Mouse (Mus musculus) 3T3-L1 (cell line): Measurements from ENCODE around the gene Cul4a.
A peak's percentile ranks its signal among the peaks of the same experiment; 100 is the strongest.

Source experiments
- DNase-seq: peaks from one replicate; pipeline ENCODE4 v3.0.0-alpha.2; 2015; ENCODE audit warnings: low read depth, low spot score

Cul4a gene

DNA sequence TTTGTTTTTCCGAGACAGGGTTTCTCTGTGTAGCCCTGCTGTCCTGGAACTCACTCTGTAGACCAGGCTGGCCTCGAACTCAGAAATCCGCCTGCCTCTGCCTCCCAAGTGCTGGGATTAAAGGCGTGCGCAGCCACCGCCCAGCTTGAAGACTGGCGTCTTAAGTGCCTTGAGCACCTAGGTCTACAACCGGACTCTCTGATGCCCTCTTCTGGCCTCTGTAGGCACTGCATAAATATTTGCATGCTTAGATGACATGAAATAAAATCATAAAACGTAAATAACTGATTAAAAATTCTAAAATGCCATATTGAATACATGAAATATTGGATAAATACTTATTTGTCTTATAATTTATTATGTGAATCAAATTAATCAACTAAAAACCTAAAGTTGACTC is 26.8 kb downstream of the Cul4a start:
- peak; percentile 88 for DNase-seq

DNA sequence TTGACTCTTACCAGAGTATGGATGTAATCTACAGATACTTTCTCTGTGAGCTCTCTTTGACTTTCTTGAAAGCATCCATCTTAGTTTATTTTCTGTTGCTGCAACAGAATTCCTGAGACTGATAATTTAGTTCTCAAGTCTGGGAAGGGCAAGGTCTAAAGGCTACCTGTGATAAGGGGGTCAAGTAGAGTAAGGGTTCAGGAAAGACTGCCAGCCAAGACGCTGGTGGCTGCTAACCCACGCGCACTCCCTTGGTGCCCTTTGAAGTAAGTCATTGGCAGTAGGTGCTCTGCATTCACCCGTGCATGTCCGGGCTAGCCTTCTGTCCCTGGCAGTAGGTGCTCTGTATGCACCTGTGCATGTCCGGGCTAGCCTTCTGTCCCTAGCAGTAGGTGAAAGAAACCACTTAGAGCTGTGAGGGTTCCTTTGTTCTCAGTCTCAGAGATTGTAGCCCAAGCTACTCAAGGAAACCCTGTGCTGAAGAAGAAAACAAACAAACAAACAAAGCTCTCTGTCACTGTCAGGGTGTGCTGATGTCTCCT is 34.3 kb downstream of the Cul4a start:
- no peak for DNase-seq

DNA sequence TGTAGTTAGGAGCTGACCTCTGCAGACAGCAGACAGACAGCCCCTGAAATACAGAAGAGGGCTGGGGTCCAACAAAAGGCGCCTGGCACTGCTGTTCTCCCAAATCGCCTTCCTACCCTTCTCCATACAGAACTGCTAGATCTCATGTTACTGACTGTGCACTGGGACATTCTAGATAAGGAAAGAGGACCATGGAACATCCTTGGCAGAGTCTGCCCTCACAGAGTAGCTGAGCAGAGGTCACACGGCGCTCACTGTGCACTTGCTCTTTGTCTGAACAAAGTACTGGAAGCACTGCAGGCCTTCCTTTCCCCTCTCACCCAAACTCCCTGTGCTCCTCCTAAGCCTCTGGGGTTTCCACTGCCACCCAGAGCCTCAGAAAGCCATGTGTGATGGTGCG is 36.3 kb downstream of the Cul4a start:
- no peak for DNase-seq

DNA sequence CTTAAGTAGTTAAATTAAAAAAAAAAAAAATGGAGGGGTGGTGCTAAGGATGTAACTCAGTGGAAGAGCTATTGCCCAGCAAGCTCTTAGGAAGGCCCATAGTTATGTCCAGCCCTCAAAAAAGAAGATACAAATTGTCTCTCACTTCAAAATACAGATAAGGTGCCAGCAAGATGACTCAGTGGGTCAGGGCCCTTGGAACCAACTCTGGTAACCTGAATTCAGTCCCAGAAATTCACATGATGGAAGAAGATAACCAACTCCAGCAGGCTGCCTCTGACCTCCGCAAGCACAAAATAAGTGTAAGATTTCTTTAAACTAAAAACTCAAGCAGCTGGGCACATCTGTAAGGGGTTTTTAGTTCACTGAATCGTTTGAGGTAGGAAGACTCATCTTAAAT is 43.1 kb downstream of the Cul4a start:
- DNase-seq, result peak; percentile 51

DNA sequence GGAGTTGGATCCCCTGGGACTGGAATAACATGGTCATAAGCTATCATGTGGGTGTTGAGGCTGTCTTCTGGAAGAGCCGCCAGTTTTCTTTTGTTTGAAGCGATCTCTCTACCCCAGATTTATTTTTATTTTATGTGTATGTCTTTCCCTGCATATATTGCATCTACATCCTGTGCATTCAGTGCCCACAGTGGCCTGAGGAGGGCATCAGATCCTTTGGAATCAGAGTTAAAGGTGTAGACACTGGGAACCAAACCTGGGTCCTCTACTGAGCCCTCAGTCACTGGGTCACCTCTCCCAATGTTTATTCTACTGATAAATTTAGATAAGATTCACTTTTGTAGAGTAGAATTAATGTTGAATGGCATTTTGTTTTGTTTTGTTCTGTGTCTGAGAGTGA is 43.9 kb downstream of the Cul4a start:
- DNase-seq, result peak; percentile 29

DNA sequence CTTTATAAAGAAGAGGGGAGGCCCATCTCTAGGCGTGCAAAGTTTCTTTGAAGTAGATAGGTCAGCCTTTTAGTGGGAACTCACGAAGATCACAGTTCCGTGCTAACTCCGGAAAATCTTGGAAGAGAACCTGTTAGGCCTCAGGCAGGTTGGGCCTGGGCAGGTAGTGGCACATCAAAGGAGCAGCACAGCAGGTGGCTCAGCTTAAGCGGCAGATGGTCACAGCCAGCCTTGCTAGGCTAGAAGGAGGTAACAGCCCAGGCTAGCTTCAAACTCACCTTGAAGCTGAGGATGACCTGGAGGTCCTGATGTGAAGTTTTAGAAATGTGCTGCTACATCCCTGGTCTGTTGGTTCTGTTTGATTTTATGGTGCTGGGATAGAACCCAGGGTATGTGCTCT is 44.4 kb downstream of the Cul4a start:
- DNase-seq, result no peak

DNA sequence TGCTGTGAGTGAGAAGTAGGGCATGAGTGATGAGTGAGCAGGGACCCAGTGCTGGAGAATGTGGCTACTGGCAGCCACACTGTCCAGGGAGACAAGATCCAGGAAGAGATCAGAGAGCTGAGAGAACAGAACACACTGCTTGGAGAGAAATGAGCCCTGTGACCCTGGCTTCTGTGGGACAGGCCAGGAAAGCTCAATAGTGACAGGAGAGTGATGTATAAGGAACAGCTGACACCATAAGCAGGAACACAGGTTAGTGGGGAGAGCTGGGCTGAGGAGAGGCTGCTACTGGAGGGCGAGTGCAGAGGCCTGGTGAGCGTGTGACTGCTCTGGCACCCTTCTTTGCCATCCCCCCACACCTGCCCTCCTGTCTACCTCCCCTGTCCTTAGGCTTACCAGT is 45.5 kb downstream of the Cul4a start:
- DNase-seq, result no peak

DNA sequence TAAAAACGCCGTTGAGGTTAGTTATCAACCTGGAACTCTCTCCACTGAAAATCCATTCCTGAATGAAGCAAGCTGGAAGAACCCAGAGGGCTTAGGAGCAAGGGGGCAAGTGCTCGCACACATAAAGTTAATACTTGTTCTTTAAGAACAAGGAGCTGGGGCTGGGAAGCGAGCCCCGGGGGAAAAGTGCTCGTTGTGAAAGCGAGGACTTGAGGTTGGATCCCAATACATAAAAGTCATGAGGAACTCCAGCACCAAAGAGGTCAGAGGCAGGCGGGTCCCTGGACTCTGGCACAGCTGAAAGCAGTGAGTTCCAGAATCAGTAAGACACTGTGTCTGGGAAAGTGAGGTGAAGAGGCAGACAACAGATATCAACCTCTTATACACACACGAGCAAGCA is 48.7 kb downstream of the Cul4a start:
- no peak for DNase-seq

DNA sequence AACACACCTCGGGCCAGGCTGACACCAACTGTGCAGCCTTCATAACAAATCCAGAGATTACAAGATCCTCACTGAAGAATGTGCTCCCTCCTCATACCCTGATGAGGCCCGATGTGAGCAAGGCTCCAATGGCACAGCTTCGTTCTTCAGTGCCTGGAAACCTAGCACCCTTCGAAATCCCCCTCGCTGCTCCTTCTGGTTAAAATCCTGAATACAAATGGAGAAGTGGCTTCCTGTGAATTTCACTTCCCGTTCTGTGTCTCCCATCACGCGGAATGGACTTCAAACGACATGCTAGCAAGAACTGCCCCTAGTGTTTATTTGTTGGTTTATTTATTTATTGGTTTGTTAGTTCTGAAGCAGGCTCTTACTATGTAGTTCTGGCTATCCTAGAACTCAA is 49.9 kb downstream of the Cul4a start:
- no peak for DNase-seq

DNA sequence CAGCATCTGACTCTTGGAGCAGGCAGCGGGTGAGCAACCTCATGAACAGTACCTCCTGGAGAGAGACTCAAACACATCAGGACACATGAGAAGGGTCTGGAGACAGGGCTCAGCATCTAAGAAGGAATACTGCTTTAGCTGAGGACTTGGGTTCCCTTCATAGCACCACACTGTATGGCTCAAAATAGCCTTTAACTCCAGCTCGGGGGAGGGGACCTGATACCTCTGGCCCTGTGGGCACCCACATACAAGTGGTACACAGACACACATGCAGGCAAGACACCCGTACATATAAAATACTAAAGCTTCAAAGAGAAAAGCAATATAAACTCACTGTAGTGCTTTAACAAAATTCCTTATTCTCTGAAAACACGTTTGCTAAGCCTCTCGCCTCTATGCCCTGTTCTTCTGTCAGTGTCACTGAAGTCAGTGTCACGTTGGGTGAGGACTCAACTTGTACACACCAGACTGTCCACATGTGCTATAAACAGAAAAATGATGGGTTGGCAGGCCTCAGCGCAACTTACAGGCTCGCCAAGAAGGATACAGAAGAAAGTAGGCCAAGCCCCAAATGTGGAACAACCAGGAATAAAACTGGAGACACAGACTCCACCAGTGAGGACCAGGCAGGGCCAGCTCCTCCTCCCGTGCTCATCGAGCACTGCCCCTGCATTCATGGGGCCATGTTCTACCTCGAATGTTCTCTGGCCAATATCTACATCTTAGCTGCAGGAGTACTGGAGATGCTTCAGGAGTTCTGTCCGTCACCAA is 51.1 kb downstream of the Cul4a start:
- DNase-seq, result no peak

DNA sequence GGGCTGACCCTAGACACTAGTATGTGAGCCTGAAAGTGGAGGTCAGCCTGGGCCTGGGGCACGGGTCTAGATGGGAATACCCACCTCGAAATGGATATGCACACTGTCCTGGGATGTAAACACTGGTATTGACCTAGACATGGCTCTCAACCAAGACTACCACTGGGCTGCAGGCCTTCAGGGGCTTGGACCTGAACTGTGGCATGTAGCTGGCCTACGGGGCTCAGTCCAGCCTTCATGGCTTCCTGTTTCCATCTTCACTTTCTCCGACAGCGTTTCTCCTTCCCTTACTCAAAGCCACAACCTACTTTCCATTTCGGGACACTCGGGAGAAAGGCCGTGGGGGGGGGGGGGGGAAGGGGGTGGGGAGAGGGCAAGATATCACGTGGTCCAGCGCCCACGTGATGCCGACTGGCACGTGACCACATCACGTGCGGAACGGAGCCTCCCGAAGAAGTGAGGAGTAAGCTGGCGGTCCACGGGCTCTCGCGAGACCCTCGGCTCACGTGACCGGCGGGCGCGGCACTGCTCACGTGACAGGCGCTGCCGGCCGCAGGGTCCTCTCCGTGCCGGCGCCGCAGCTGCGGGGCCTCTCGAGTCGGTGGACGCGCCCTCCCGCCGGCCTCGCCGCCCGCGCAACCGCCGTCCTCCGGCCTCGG is 53.4 kb downstream of the Cul4a start, which contains the start of gene Lamp1:
Lamp1 (plus strand) TSS at position 444 of the 659 bp plus-strand sequence.
- DNase-seq, result peak; percentile 98

DNA sequence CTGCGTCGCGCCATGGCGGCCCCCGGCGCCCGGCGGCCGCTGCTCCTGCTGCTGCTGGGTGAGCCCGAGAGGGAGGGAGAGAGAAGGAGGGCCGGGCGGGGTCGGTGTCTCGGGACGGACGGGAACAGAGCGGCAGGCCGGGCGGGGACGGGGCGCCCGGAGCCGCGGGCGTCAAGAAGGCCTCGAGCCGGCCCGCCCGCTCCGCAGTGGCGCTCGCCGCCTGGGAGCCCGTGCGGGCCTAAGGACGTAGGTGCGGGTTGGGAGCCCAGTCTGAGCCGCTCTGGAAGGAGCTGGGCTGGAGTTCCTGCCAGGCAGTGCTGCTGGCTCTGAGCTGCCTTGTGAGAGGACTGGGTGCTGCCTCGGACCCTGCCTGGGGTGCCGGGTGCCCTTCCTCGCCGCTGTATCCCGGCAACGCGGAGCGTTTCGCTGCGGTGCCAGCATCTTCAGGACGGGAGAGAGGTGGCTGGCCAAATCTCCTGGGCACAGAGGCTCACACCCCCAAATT is 54.0 kb downstream of the Cul4a start:
- DNase-seq, result peak; percentile 46

DNA sequence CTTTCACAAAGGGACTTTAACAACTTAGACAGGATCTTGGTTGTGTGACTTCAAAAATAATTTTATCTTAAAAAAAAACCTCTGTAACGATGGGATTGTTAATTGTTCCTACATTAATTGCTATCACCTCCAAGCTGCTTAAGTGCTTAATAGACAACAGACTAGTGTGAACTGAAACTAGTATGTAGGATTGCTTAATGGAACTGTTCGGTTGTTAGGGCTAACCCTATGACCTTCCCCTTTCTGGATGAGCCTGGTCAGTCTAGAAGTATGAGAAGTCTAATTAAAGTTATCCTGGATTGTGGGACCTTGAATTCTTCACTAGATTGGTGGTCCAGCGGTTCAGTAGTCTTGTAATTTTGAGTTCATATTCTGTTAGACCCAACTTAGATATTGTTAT is 55.3 kb downstream of the Cul4a start:
- DNase-seq, result no peak

DNA sequence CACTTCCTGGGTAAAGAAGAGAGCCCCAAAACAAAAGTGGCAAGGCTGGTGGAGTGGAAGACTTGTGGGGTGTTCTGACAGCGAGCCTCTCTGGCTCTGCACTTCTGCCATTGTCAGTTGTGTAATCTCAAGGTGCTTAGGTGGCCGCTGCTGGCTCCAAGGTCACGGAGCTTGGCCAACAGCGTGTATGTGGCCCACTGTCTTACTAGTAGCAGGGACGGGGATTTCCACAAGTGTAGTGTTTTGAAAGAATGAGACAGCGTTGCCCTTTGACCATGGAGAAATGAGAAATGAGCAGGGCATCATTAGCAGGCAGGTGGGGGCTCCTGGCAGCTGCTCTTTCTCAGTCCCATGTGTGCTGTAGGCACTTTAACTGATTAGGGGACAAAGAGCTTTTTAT is 56.7 kb downstream of the Cul4a start:
- DNase-seq, result no peak

DNA sequence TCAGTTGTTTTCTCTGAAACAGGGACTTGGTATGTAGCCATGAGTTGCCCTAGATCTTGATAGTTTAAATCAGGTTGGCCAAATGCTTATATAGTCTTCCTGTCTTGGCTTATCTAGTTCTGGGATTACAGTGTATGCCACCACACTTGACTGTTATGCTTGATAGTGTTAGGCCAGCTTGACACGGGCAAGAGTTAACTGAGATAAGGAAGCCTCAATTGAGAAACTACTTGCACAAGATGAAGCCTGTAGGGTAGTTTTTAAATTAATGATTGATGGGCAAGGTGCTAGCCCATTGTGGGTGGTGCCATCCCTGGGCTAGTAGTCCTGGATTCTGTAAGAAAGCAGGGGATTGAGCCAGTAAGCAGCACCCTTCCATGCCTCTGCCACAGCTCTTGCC is 58.1 kb downstream of the Cul4a start:
- no peak for DNase-seq

DNA sequence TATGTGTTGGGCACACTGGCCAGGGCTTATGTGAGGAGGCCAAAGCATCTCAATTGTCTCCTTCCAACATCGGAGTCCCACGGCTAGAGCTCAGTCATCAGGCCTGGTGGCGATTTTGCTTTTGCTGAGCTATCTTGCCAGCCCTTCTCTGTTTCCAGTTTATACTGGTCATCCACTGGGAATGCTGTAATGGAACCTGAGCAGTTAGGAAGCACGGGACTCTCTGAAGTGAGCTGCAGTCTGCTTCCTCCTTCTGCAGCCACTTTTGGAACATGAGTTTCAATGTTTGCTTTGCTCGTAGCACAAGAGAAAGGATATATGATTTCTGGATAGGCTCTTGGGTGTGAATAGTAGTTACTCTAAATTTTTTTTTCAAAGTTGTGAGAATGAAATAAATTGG is 58.9 kb downstream of the Cul4a start:
- no peak for DNase-seq

DNA sequence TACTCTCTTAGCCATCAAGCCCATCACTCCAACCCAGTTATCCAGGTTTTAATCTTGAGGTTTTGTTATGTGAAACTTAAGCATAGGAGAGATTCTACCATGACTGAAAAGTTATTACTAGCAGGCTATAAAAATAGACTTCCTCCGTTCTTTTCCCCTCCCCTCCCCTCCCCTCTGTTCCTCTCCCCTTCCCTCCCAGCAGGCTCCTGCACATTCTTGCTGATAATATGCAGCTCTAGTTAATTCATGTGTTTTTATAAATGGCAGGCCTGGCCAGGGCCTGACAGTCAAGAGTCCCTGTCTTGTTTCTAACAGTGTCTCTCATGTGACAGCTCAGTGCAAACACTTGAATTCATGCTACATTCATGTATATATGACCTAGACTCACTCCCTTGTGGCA is 65.1 kb downstream of the Cul4a start:
- no peak for DNase-seq

DNA sequence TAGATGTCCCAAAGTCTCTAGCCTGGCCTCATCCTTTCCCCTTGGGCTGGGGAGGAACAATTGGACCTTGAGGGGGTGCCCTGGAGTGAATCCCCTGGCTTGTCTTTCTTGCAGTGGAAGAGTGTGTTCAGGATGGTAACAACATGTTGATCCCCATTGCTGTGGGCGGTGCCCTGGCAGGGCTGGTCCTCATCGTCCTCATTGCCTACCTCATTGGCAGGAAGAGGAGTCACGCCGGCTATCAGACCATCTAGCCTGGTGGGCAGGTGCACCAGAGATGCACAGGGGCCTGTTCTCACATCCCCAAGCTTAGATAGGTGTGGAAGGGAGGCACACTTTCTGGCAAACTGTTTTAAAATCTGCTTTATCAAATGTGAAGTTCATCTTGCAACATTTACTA is 68.9 kb downstream of the Cul4a start:
- no peak for DNase-seq

DNA sequence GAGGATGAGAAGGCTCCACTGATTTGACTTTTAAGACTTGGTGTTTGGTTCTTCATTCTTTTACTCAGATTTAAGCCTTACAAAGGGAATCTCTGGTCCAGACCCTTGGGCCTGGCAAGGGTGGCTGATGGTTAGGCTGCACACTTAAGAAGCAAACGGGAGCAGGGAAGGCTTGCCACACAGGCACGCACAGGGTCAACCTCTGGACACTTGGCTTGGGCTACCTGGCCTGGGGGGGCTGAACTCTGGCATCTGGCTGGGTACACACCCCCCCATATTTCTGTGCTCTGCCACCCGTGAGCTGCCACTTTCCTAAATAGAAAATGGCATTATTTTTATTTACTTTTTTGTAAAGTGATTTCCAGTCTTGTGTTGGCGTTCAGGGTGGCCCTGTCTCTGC is 69.4 kb downstream of the Cul4a start:
- no peak for DNase-seq

DNA sequence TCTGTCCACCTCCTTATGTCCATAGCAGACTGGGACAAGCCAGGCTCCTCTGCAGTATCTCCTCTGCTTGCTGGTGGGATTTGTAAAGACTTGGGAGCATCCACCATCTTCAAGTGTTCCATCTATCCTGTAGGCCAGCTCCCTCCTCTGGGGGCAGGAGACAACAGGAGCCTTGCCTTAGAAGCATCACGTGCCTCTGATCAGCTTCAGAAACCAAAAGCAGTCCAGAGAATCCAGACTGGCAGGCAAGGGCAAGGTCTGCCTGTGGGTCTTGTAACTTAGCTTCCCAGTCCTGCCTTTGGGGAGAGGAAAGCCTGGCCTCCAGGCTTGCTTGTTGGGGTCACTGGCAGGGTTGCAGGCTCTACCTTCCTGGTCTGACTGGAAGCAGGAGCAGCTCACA is 70.2 kb downstream of the Cul4a start:
- no peak for DNase-seq

DNA sequence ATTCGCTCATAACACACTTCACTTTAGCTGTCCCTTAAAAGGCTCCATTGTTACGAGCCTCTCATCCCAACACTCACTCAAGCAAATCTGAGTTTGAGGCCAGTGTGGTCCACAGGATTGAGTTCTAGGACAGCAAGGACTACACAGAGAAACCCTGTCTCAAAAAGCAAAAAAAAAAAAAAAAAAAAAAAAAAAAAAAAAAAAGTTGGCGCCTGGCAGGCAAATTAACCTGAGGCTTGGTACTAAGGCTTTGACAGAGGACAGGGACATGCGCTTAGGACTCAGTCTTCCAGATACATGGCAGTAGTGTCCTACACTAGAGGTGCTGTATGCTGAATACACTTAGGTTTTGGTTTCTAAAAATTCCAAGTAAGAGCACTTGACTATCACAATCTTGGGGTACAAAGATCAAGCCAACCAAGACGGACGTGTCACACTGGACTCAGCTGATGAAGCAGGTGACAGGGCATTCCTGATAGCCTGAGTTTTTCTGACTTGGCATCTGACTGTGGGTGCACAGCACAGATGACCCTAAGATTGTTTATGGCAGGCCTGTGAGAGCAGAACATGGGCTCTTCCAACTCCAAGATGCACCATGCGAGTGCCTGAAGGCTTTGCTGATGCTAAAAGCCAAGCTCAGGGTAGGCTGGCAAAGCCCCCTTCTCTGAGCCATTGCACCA is 71.9 kb downstream of the Cul4a start:
- DNase-seq, result no peak

DNA sequence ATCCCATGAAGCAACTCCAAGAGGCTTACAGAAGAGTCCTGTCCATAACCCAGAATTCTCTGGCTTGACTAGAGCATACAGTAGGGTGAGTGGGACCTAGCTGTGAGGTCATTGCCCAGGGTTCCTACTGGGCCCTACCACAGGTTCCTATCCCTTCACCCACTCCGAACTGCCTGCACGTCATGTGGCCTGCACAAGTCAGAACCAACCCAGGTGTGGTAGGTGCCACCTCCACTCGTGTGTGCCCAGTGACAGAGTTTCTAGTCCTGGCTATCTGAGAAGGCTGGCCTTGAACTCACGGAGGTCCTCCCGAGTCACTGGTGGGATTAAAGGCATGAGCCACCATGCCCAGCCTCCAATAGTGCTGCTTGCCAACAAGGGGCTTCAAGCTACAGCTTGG is 72.7 kb downstream of the Cul4a start:
- no peak for DNase-seq
